Mouse (Mus musculus) splenic B cell, adult 2 months (primary cell): Measurements from ENCODE around the gene Btbd9.
"Not testable (repeated sequence)": the region's sequence is repeated elsewhere in the genome, so short reads cannot be mapped to it uniquely, and the experiment has no call there.

Experiments used
- DNase-seq: peaks from one replicate; pipeline ENCODE4 v3.0.0-alpha.2; 2011; ENCODE audit warnings: low read depth, low spot score
- H3K27me3 ChIP-seq: 2 replicates; pipeline ENCODE4 v1.6.1; 2012; ENCODE audit warnings: mild to moderate bottlenecking, low read length, moderate library complexity, mixed read lengths; ENCODE audit not compliant: control insufficient read depth, poor library complexity, insufficient read depth, severe bottlenecking
- H3K36me3 ChIP-seq: 2 replicates; pipeline ENCODE4 v1.6.1; 2012; ENCODE audit warnings: mild to moderate bottlenecking, low read length, moderate library complexity, mixed read lengths; ENCODE audit not compliant: control insufficient read depth, poor library complexity, insufficient read depth, severe bottlenecking

Btbd9 gene

GRCm38 (mm10) chr17:30522406-30523078 is 53.7 kb downstream of the Btbd9 start:
- no peaks in the 10 kb centered on the region for H3K27me3 ChIP-seq
- peaks cover 8% of the 10 kb centered on the region for H3K36me3 ChIP-seq
- no peak for DNase-seq

GRCm38 (mm10) chr17:30519172-30519512 is 57.1 kb downstream of the Btbd9 start:
- not testable (repeated sequence) for H3K27me3 ChIP-seq, H3K36me3 ChIP-seq, DNase-seq

GRCm38 (mm10) chr17:30518431-30519171 is 57.7 kb downstream of the Btbd9 start:
- DNase-seq: peak; percentile 6
- H3K36me3 ChIP-seq: peaks cover 2% of the 10 kb centered on the region; the same call in 1 of the 2 replicates

GRCm38 (mm10) chr17:30516580-30517340 is 59.5 kb downstream of the Btbd9 start:
- Histone ChIP-seq H3K27me3 (no peaks in the 10 kb centered on the region), H3K36me3 (peaks cover 1% of the 10 kb centered on the region; the same call in 1 of the 2 replicates)
- no peak for DNase-seq

More at GRCm38 (mm10) chr17:30518431-30519171, 57.7 kb downstream of the Btbd9 start:
- H3K27me3 ChIP-seq: no peaks in the 10 kb centered on the region

GRCm38 (mm10) chr17:30515401-30515800 is 60.9 kb downstream of the Btbd9 start:
- DNase-seq: no peak
- Histone ChIP-seq H3K36me3 (peaks cover 1% of the 10 kb centered on the region; the same call in 1 of the 2 replicates), H3K27me3 (no peaks in the 10 kb centered on the region)

- no peak for DNase-seq
Observed at GRCm38 (mm10) chr17:30513034-30513433, 63.3 kb downstream of the Btbd9 start.

GRCm38 (mm10) chr17:30512531-30512930 is 63.8 kb downstream of the Btbd9 start:
- DNase-seq: no peak
- peaks cover 1% of the 10 kb centered on the region; the same call in 1 of the 2 replicates for H3K36me3 ChIP-seq
- no peaks in the 10 kb centered on the region for H3K27me3 ChIP-seq

More at GRCm38 (mm10) chr17:30513034-30513433, 63.3 kb downstream of the Btbd9 start:
- Histone ChIP-seq H3K36me3 (peaks cover 1% of the 10 kb centered on the region; the same call in 1 of the 2 replicates), H3K27me3 (no peaks in the 10 kb centered on the region)

GRCm38 (mm10) chr17:30512007-30512406 is 64.3 kb downstream of the Btbd9 start:
- DNase-seq: no peak
- Histone ChIP-seq H3K27me3 (no peaks in the 10 kb centered on the region), H3K36me3 (peaks cover 1% of the 10 kb centered on the region; the same call in 1 of the 2 replicates)

- no peak for DNase-seq
- peaks cover 1% of the 10 kb centered on the region; the same call in 1 of the 2 replicates for H3K36me3 ChIP-seq
Observed at GRCm38 (mm10) chr17:30511399-30511798, 64.9 kb downstream of the Btbd9 start.

GRCm38 (mm10) chr17:30510171-30510570 is 66.1 kb downstream of the Btbd9 start:
- Histone ChIP-seq H3K27me3 (no peaks in the 10 kb centered on the region), H3K36me3 (no peaks in the 10 kb centered on the region)
- DNase-seq: no peak

More at GRCm38 (mm10) chr17:30511399-30511798, 64.9 kb downstream of the Btbd9 start:
- no peaks in the 10 kb centered on the region for H3K27me3 ChIP-seq

GRCm38 (mm10) chr17:30509646-30510045 is 66.6 kb downstream of the Btbd9 start:
- no peak for DNase-seq
- no peaks in the 10 kb centered on the region for H3K27me3 ChIP-seq

GRCm38 (mm10) chr17:30507636-30508576 is 68.4 kb downstream of the Btbd9 start:
- DNase-seq: no peak
- Histone ChIP-seq H3K27me3 (no peaks in the 10 kb centered on the region), H3K36me3 (no peaks in the 10 kb centered on the region)

More at GRCm38 (mm10) chr17:30509646-30510045, 66.6 kb downstream of the Btbd9 start:
- no peaks in the 10 kb centered on the region for H3K36me3 ChIP-seq

- DNase-seq: no peak
- Histone ChIP-seq H3K36me3 (no peaks in the 10 kb centered on the region), H3K27me3 (no peaks in the 10 kb centered on the region)
Observed at GRCm38 (mm10) chr17:30506916-30507315, 69.4 kb downstream of the Btbd9 start.

GRCm38 (mm10) chr17:30499541-30499940 is 76.7 kb downstream of the Btbd9 start:
- not testable (repeated sequence) for DNase-seq, H3K27me3 ChIP-seq

More at GRCm38 (mm10) chr17:30499541-30499940, 76.7 kb downstream of the Btbd9 start:
- not testable (repeated sequence) for H3K36me3 ChIP-seq
